Mouse (Mus musculus): ENCODE measurements around the gene Alg11. TPM values are rescaled to one million over a fixed set of nuclear protein-coding genes. Genes with fewer than 3 reads are reported as not detected.

The Alg11 gene
- polyA plus RNA-seq (2012; ENCODE audit: low replicate concordance) = 0.41 and 1.0 TPM in 2 replicates

DNA sequence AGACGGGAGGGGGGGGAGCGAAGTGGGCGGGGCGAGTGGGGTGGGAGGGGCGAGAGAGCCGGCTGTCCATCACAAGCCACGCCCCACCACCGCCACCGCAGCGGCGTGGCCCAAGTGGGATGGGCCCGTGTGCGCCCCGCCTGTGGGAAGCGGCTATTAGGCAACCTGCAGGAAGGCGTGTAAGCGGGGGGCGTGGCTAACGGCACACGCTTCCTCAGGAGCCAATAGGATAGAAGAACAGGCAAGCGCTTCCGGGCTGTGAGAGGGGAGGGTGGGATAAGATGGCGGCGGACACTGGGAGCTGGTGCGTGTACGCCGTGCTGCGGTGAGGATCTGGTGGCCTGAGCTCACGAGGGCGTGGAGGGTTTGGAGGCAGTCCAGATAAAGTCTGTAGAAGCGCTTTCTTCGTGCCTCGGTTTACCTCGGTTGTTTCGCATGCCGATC is at the start of gene Alg11:
Alg11 (plus strand) TSS at position 276 of the 444 bp plus-strand sequence.

GRCm38 (mm10) chr8:22059821-22060445 is 588 bp upstream of the Alg11 start, which contains the start of gene Atp7b:
Atp7b (minus strand) TSS chr8:22060305.

Other genes with a start within 250 kb of the Alg11 start
- gene Defb50, start 237.2 kb upstream of the Alg11 start, polyA plus RNA-seq (2012; ENCODE audit: low replicate concordance) = not detected in 2 replicates
- gene Defb2, start 220.8 kb upstream of the Alg11 start, polyA plus RNA-seq (2012; ENCODE audit: low replicate concordance) = not detected in 2 replicates
- not detected in 2 replicates for gene Defb10, start 201.8 kb upstream of the Alg11 start, polyA plus RNA-seq (2012; ENCODE audit: low replicate concordance)
- not detected in 2 replicates for gene Defb9, start 175.3 kb upstream of the Alg11 start, polyA plus RNA-seq (2012; ENCODE audit: low replicate concordance)
- not detected in 2 replicates for gene Defb11, start 154.3 kb upstream of the Alg11 start, polyA plus RNA-seq (2012; ENCODE audit: low replicate concordance)
- not detected in 2 replicates for gene Defb15, start 128.0 kb upstream of the Alg11 start, polyA plus RNA-seq (2012; ENCODE audit: low replicate concordance)
- gene Defb35, start 122.4 kb upstream of the Alg11 start, polyA plus RNA-seq (2012; ENCODE audit: low replicate concordance) = not detected in 2 replicates
- not detected in 2 replicates for gene Defb13, start 114.0 kb upstream of the Alg11 start, polyA plus RNA-seq (2012; ENCODE audit: low replicate concordance)
- gene Fam90a1a, start 102.0 kb upstream of the Alg11 start, polyA plus RNA-seq (2012; ENCODE audit: low replicate concordance) = not detected in 2 replicates
- gene Ccdc70, start 90.9 kb upstream of the Alg11 start, polyA plus RNA-seq (2012; ENCODE audit: low replicate concordance) = not detected in 2 replicates
- 0.60 and 2.2 TPM in 2 replicates for gene Atp7b, start 416 bp upstream of the Alg11 start, polyA plus RNA-seq (2012; ENCODE audit: low replicate concordance)
- not detected in 2 replicates for gene Nek5, start 64.3 kb downstream of the Alg11 start, polyA plus RNA-seq (2012; ENCODE audit: low replicate concordance)
- gene Nek3, start 105.7 kb downstream of the Alg11 start, polyA plus RNA-seq (2012; ENCODE audit: low replicate concordance) = 1.3 and 2.1 TPM in 2 replicates
- 1.2 and 2.3 TPM in 2 replicates for gene Ckap2, start 125.1 kb downstream of the Alg11 start, polyA plus RNA-seq (2012; ENCODE audit: low replicate concordance)
- gene Vps36, start 132.1 kb downstream of the Alg11 start, polyA plus RNA-seq (2012; ENCODE audit: low replicate concordance) = 5.9 and 8.5 TPM in 2 replicates
- gene Thsd1, start 166.6 kb downstream of the Alg11 start, polyA plus RNA-seq (2012; ENCODE audit: low replicate concordance) = 0.54 and 0.64 TPM in 2 replicates
- not detected in 2 replicates for gene Tpte, start 222.7 kb downstream of the Alg11 start, polyA plus RNA-seq (2012; ENCODE audit: low replicate concordance)

Measured in hematopoietic multipotent progenitor cell, adult 10-12 weeks (in vitro differentiated cells).